Mouse (Mus musculus) liver, postnatal 0 days (tissue): ENCODE results near the gene Col25a1.

Experiments
- CTCF ChIP-seq: sonication (generic); IDR thresholded peaks from 2 replicates; pipeline ENCODE4 v1.5.1; 2016; ENCODE audit warnings: antibody characterized with exemption, low read depth
- EP300 ChIP-seq: IDR thresholded peaks from 2 replicates; pipeline ENCODE4 v1.6.1; 2016; ENCODE audit warnings: antibody characterized with exemption, low read depth, mild to moderate bottlenecking

- TF ChIP-seq CTCF (no peak), EP300 (no peak)
Measured at GRCm38 (mm10) chr3:130159906-130160305, 28.6 kb downstream of the Col25a1 start.
